Mouse (Mus musculus) megakaryocyte, embryonic 14.5 days (primary cell): ENCODE measurements around the gene Trim56. TPM values are rescaled to one million over a fixed set of nuclear protein-coding genes. Genes with fewer than 3 reads are reported as not detected.

Experiments used
- H3K27me3 ChIP-seq: replicated peaks from 2 replicates; pipeline ENCODE3; 2012; ENCODE audit warnings: inconsistent platforms
- H3K36me3 ChIP-seq: replicated peaks from 2 replicates; pipeline ENCODE3; 2012; ENCODE audit warnings: low read length, inconsistent platforms, mixed read lengths
- H3K4me1 ChIP-seq: 2 replicates; pipeline ENCODE4 v1.6.1; 2012; ENCODE audit warnings: inconsistent platforms
- H3K4me3 ChIP-seq: replicated peaks from 2 replicates; pipeline ENCODE3; 2012; ENCODE audit warnings: moderate library complexity, mild to moderate bottlenecking, inconsistent platforms
- H3K9me3 ChIP-seq: 2 replicates; pipeline ENCODE4 v1.6.1; 2012; ENCODE audit warnings: inconsistent platforms
- FLI1 ChIP-seq: IDR thresholded peaks from 2 replicates; pipeline ENCODE4 v1.6.1; 2012; ENCODE audit warnings: low read length, inconsistent platforms, mixed read lengths
- GATA1 ChIP-seq: IDR thresholded peaks from 3 replicates; pipeline ENCODE4 v1.6.1; 2012; ENCODE audit warnings: mixed read lengths, low read length, inconsistent platforms, borderline replicate concordance
- polyA plus RNA-seq: library from polyadenylated mRNA; stranded (reverse); fragments of >175 nt; gene quantifications from 2 replicates; pipeline ENCODE4 v1.2.3, GENCODE M21; 2012; ENCODE audit warnings: low replicate concordance; ENCODE audit not compliant: insufficient read depth

Trim56 gene
- polyA plus RNA-seq, 1 experiment: 2.1 TPM

GRCm38 (mm10) chr5:137109941-137110593 lies 5.9 kb downstream of the Trim56 start:
- H3K9me3 ChIP-seq: peaks cover 25% of the 10 kb centered on the region
- no peaks in the 10 kb centered on the region for H3K27me3 ChIP-seq
- peak overlapping the region; percentile 56 for H3K4me3 ChIP-seq
- peaks cover 76% of the 10 kb centered on the region for H3K36me3 ChIP-seq
- peaks cover 45% of the 10 kb centered on the region for H3K4me1 ChIP-seq
- no peak for TF ChIP-seq GATA1
- no peak for TF ChIP-seq FLI1

DNA sequence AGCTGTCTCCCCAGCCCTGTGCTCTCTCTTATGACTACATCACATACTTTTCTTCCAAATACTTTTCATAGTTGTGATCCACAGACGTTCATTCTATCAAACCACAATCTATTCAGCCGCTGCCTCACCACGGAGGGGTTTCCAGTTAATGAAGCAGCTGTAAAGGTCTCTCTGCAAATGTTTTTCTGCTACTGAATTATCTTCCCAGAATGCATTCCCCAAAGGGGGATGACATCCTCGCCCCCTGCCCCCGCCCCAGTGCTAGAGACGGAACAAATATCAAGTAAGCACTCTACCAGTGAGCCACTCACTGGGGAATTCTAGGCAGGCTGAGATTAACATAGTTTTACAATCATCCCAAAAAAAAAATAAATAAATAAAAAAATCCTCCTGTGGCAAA lies 7.9 kb downstream of the Trim56 start:
- TF ChIP-seq FLI1 (no peak), GATA1 (no peak)
- Histone ChIP-seq H3K4me1 (peaks cover 50% of the 10 kb centered on the region), H3K36me3 (peaks cover 68% of the 10 kb centered on the region), H3K27me3 (no peaks in the 10 kb centered on the region), H3K4me3 (no peak overlapping the region), H3K9me3 (peaks cover 17% of the 10 kb centered on the region)

DNA sequence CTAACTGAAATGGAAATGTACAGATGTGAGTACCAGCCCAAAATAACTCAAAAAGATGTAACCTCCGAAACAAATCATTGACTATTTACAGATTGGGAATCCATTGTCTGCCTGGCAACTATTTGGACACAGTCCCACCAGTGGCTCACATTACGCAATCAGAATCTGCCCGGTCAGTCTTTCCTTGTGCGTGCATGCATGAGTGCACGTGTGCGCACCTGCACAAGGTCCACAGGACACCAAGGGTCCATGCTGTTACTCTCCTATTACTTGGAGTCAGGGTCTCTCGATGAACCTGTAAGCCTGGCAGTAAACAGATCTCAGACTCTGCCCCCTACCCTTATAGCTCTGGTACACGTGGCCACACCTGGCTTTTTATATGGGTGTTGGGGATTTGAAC lies 8.3 kb downstream of the Trim56 start:
- peaks cover 55% of the 10 kb centered on the region for H3K4me1 ChIP-seq
- no peaks in the 10 kb centered on the region for H3K27me3 ChIP-seq
- TF ChIP-seq FLI1 (no peak), GATA1 (no peak)
- peaks cover 64% of the 10 kb centered on the region for H3K36me3 ChIP-seq
- H3K4me3 ChIP-seq: no peak overlapping the region
- H3K9me3 ChIP-seq: peaks cover 13% of the 10 kb centered on the region

DNA sequence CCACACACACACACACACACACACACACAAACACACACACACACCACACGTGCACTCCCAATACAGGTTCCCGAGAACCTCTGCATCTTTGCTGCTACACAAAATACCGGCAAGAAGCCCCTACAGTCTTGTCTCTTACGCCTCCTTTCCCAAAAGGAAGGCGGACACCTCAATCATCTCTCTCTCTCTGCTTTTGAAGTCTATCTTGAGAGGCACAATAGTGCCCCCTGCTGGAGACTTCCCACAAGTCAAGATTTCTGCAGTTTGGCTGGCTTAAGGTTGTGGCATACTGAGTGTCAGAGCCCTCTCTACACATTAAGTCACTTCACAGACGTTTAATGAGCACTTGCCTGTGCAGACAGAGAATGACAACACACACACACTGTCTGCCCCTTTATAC lies 9.0 kb downstream of the Trim56 start:
- peaks cover 11% of the 10 kb centered on the region; the same call in 1 of the 2 replicates for H3K9me3 ChIP-seq
- peaks cover 58% of the 10 kb centered on the region for H3K36me3 ChIP-seq
- H3K4me1 ChIP-seq: peaks cover 61% of the 10 kb centered on the region
- H3K27me3 ChIP-seq: no peaks in the 10 kb centered on the region
- peak overlapping the region; percentile 78 for H3K4me3 ChIP-seq
- TF ChIP-seq FLI1 (no peak), GATA1 (no peak)

DNA sequence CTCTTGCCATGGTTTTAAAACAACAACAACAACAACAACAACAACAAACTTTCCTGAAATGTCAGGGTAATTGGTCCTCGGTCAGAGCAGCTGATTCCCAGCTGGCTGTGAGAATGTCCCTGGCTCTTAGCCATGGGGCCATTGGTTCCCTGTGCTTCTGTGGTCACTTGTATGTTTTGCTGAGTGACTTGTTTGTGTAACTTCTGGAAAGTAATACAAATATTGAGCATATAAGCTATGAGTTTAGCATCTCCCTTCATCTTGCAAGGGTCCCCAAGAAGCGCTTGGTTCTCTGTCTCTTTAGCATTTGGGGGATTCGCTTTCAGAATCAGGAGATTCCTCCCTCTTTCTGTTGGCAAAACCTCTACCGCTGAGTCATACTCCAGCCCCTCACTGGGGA lies 9.6 kb downstream of the Trim56 start:
- Histone ChIP-seq H3K36me3 (peaks cover 52% of the 10 kb centered on the region), H3K9me3 (peaks cover 11% of the 10 kb centered on the region; the same call in 1 of the 2 replicates), H3K4me1 (peaks cover 66% of the 10 kb centered on the region)

GRCm38 (mm10) chr5:137103969-137104368 lies 12.0 kb downstream of the Trim56 start:
- Histone ChIP-seq H3K36me3 (peaks cover 31% of the 10 kb centered on the region), H3K9me3 (0 out of 2 replicates have a peak, but pooled peaks cover 2% of the 10 kb centered on the region), H3K4me1 (peaks cover 86% of the 10 kb centered on the region), H3K27me3 (no peaks in the 10 kb centered on the region), H3K4me3 (peak overlapping the region; percentile 88)
- TF ChIP-seq GATA1 (no peak), FLI1 (no peak)

More for the DNA sequence above, 9.6 kb downstream of the Trim56 start:
- H3K4me3 ChIP-seq: no peak overlapping the region
- TF ChIP-seq FLI1: no peak
- no peak for TF ChIP-seq GATA1
- H3K27me3 ChIP-seq: no peaks in the 10 kb centered on the region

- peak overlapping the region; percentile 88 for H3K4me3 ChIP-seq
- no peaks in the 10 kb centered on the region for H3K27me3 ChIP-seq
- TF ChIP-seq GATA1 (no peak), FLI1 (no peak)
- peaks cover 96% of the 10 kb centered on the region for H3K4me1 ChIP-seq
- H3K36me3 ChIP-seq: peaks cover 28% of the 10 kb centered on the region
- 0 out of 2 replicates have a peak, but pooled peaks cover 2% of the 10 kb centered on the region for H3K9me3 ChIP-seq
These were observed 13.2 kb downstream of the Trim56 start for GRCm38 (mm10) chr5:137102575-137103522.

GRCm38 (mm10) chr5:137102078-137102477 lies 13.9 kb downstream of the Trim56 start:
- H3K9me3 ChIP-seq: 0 out of 2 replicates have a peak, but pooled peaks cover 2% of the 10 kb centered on the region
- no peaks in the 10 kb centered on the region for H3K27me3 ChIP-seq
- peak overlapping the region; percentile 88 for H3K4me3 ChIP-seq
- TF ChIP-seq FLI1: no peak
- peaks cover 26% of the 10 kb centered on the region for H3K36me3 ChIP-seq
- peaks cover 91% of the 10 kb centered on the region for H3K4me1 ChIP-seq

DNA sequence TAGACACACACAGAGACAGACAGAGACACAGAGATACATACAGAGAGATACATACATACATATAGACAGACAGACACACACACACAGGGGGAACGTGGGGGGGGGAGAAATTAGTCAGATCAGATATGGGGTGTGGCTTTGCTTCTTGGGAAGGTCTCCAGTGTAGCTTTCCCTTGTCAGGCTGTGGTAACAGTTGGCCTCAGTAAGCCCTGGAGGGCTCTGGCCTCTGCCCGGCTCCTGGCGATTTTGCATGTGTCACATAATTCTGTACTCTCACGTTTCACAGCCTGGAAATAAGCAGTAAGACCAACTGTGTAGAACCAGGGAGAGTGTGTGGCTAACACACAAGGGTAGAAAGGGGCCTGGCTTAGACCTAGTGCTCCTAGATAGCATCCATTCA lies 15.3 kb downstream of the Trim56 start:
- Histone ChIP-seq H3K36me3 (peaks cover 17% of the 10 kb centered on the region), H3K4me3 (no peak overlapping the region), H3K9me3 (0 out of 2 replicates have a peak, but pooled peaks cover 9% of the 10 kb centered on the region), H3K27me3 (no peaks in the 10 kb centered on the region), H3K4me1 (peaks cover 80% of the 10 kb centered on the region)
- TF ChIP-seq GATA1 (no peak), FLI1 (no peak)

- H3K36me3 ChIP-seq: no peaks in the 10 kb centered on the region
- no peaks in the 10 kb centered on the region for H3K27me3 ChIP-seq
- peak overlapping the region; percentile 26 for H3K4me3 ChIP-seq
- H3K9me3 ChIP-seq: 0 out of 2 replicates have a peak, but pooled peaks cover 7% of the 10 kb centered on the region
- no peak for TF ChIP-seq GATA1
- TF ChIP-seq FLI1: no peak
- H3K4me1 ChIP-seq: peaks cover 73% of the 10 kb centered on the region
These were observed 17.6 kb downstream of the Trim56 start for GRCm38 (mm10) chr5:137098418-137098817.
